Mouse (Mus musculus): Measurements from ENCODE around the gene AI837181. TPM values are rescaled to one million over a fixed set of nuclear protein-coding genes. Genes with fewer than 3 reads are reported as not detected.
"Not testable (repeated sequence)": the region's sequence is repeated elsewhere in the genome, so short reads cannot be mapped to it uniquely, and the experiment has no call there.

Gene AI837181
- polyA plus RNA-seq, 1 experiment from 2014 or later, result 36.7 TPM

DNA sequence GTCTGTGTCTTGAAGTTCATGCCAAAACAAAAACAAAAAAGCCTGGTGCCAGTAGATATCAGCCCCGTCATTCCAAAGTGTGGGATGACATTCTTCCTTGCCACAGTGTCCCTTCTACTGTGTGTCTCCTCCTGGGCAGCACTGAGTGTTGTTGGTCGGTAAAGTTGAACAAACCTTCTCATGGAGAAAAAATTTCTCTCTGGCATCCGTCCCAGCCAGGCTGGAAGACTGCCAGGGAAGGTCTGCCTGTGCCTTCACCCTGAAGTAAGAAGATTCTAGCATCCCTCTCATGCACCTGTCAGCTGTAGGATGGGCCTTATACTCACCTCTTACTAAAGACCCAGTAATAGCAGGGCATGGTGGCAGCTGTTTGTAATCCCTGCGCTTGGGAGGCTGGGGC lies 32.1 kb upstream of the AI837181 start:
- Histone ChIP-seq H3K4me3 (ENCODE audit: low read depth, low read length) (no peak overlapping the region), H3K27me3 (replicated peaks; ENCODE audit: control insufficient read depth, insufficient read depth, low read length) (no peaks in the 10 kb centered on the region), H3K4me2 (ENCODE audit: low read length) (no peak overlapping the region), H3K9me3 (replicated peaks; ENCODE audit: control insufficient read depth, low read length) (no peaks in the 10 kb centered on the region), H3K4me1 (ENCODE audit: control insufficient read depth, insufficient read depth, low read length) (peaks cover 9% of the 10 kb centered on the region), H3K36me3 (ENCODE audit: control insufficient read depth, insufficient read depth, low read length) (no peaks in the 10 kb centered on the region), H3K27ac (ENCODE audit: low read depth, low read length) (no peak overlapping the region), H3K9ac (ENCODE audit: low read length) (no peak overlapping the region)
- WGBS, result 38% methylated on average over 4 of the region's 4 CpGs
- DNase-seq (ENCODE audit: low spot score), result peak; percentile 22
- no peak for ATAC-seq

DNA sequence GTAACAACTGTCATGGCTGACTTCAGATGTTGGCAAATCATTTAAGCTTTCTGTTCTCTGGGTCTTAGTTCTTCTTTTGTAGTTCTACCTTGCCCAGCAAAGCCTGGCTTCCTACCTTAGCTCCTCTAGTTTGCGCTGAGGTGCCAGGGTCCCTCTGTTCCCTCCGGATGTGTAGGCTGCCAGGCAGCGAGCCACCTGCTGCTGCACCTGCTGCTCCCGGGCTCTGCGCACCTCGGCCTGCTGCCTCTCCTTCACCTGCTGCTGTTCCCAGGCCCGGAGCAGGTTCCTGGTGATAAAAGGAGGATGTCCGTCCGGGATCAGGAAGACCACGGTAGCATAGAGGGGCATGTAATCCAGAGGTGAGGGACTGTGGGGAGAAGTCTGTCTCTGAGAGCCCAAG lies 30.8 kb upstream of the AI837181 start:
- DNase-seq (ENCODE audit: low spot score), result no peak
- no peaks in the 10 kb centered on the region for H3K27me3 ChIP-seq (replicated peaks; ENCODE audit: control insufficient read depth, insufficient read depth, low read length)
- no peaks in the 10 kb centered on the region for H3K36me3 ChIP-seq (ENCODE audit: control insufficient read depth, insufficient read depth, low read length)
- no peaks in the 10 kb centered on the region for H3K9me3 ChIP-seq (replicated peaks; ENCODE audit: control insufficient read depth, low read length)
- ATAC-seq, result no peak
- H3K4me2 ChIP-seq (ENCODE audit: low read length), result no peak overlapping the region
- peaks cover 8% of the 10 kb centered on the region for H3K4me1 ChIP-seq (ENCODE audit: control insufficient read depth, insufficient read depth, low read length)
- no peak overlapping the region for H3K9ac ChIP-seq (ENCODE audit: low read length)
- no peak overlapping the region for H3K27ac ChIP-seq (ENCODE audit: low read depth, low read length)
- 61% methylated on average over 10 of the region's 10 CpGs for WGBS
- no peak overlapping the region for H3K4me3 ChIP-seq (ENCODE audit: low read depth, low read length)

DNA sequence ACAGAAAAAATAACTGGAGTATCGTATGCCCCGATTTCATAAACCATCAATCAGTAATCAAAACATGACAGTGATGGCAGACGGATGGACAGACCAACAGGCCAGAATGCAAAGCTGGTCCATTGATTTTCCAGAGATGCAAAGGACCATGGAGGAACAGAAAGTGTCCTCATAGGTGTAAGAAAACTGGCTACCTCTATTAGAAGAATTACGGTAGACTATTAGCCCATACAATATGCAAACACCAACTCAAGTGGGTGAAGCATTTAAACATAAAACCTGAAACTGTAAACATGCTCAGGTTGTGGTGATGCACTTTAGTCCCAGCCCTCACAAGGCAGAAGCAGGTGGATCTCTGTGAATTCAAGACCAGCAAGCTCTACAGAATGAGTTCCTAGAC lies 29.6 kb upstream of the AI837181 start:
- H3K4me3 ChIP-seq (ENCODE audit: low read depth, low read length), result no peak overlapping the region
- H3K36me3 ChIP-seq (ENCODE audit: control insufficient read depth, insufficient read depth, low read length), result no peaks in the 10 kb centered on the region
- DNase-seq (ENCODE audit: low spot score) (no peak), ATAC-seq (no peak)
- no peak overlapping the region for H3K4me2 ChIP-seq (ENCODE audit: low read length)
- H3K9ac ChIP-seq (ENCODE audit: low read length), result no peak overlapping the region
- no peaks in the 10 kb centered on the region for H3K27me3 ChIP-seq (replicated peaks; ENCODE audit: control insufficient read depth, insufficient read depth, low read length)
- no peaks in the 10 kb centered on the region for H3K9me3 ChIP-seq (replicated peaks; ENCODE audit: control insufficient read depth, low read length)
- no peak overlapping the region for H3K27ac ChIP-seq (ENCODE audit: low read depth, low read length)
- WGBS, result 63% methylated on average over 4 of the region's 4 CpGs
- no peaks in the 10 kb centered on the region for H3K4me1 ChIP-seq (ENCODE audit: control insufficient read depth, insufficient read depth, low read length)

DNA sequence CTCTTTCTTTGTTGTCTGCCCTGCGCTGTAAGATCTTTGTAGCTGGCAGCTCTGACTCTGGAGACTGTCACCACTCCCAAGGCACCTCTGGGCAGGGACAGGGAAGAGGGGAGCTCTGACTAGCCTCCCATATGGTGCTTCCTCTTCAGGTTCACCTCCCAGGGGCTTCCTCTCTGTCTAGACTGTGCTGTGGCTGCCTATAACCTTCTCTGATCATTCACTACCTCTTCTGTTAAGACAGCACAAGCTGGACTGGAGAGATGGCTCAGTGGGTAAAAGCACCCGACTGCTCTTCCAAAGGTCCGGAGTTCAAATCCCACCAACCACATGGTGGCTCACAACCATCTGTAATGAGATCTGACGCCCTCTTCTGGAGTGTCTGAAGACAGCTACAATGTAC lies 23.9 kb upstream of the AI837181 start:
- not testable (repeated sequence) for H3K27ac ChIP-seq (ENCODE audit: low read depth, low read length); H3K4me2 ChIP-seq (ENCODE audit: low read length); ATAC-seq; DNase-seq (ENCODE audit: low spot score); H3K9ac ChIP-seq (ENCODE audit: low read length); H3K4me1 ChIP-seq (ENCODE audit: control insufficient read depth, insufficient read depth, low read length); H3K27me3 ChIP-seq (replicated peaks; ENCODE audit: control insufficient read depth, insufficient read depth, low read length); H3K36me3 ChIP-seq (ENCODE audit: control insufficient read depth, insufficient read depth, low read length); H3K9me3 ChIP-seq (replicated peaks; ENCODE audit: control insufficient read depth, low read length); H3K4me3 ChIP-seq (ENCODE audit: low read depth, low read length)
- WGBS, result 74% methylated on average over 4 of the region's 4 CpGs

DNA sequence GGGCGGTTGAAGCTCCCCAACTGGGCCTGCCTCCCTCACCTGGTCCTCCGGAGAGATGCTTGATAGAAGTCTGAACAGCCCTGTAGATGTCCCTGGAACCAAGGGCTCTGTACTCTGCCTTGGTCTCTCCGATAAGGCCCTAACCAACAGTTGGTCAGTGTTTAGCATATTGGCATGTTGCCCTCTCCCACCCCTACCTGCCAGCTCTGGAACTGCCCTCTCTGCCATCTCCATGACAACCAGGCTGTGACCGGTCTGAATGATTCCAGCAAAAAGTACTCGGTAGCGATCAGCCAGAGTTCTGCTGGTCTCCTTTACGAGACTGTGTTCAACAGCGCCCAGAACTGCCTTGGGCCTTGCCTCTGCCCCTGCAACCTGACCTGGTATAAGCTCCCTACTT lies 22.7 kb upstream of the AI837181 start, which contains the start of gene Tsga10ip:
TSS of gene Tsga10ip (minus strand) at position 234 of the 400 bp plus-strand sequence.
- no peaks in the 10 kb centered on the region for H3K27me3 ChIP-seq (replicated peaks; ENCODE audit: control insufficient read depth, insufficient read depth, low read length)
- ATAC-seq (no peak), DNase-seq (ENCODE audit: low spot score) (no peak)
- no peaks in the 10 kb centered on the region for H3K36me3 ChIP-seq (ENCODE audit: control insufficient read depth, insufficient read depth, low read length)
- 84% methylated on average over 8 of the region's 8 CpGs for WGBS
- H3K4me2 ChIP-seq (ENCODE audit: low read length), result no peak within 1 kb of the TSS
- no peak within 1 kb of the TSS for H3K27ac ChIP-seq (ENCODE audit: low read depth, low read length)
- no peaks in the 10 kb centered on the region; the same call in 1 of the 2 replicates for H3K4me1 ChIP-seq (ENCODE audit: control insufficient read depth, insufficient read depth, low read length)
- H3K9me3 ChIP-seq (replicated peaks; ENCODE audit: control insufficient read depth, low read length), result no peaks in the 10 kb centered on the region
- no peak within 1 kb of the TSS for H3K4me3 ChIP-seq (ENCODE audit: low read depth, low read length)
- no peak within 1 kb of the TSS for H3K9ac ChIP-seq (ENCODE audit: low read length)

DNA sequence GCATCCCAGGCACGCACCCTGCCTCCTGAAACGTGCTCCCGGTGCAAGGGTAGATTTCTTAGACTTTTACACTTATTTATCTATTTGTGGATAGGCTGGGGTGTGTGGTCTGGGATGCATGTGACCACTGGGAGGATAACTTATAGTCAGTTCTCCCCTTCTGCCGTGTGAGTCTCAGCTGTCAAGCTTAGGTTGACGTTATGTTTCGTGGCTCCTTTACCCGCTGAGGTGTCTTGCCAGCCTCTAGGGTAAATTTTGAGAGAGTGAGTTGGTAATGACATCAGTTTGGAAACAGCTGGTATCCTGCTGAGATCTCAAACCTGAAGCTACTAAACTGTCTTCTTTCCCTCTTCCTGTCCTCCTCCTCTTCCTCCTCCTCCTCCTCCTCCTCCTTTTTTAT lies 19.0 kb upstream of the AI837181 start:
- 31% methylated on average over 7 of the region's 7 CpGs for WGBS
- H3K27ac ChIP-seq (ENCODE audit: low read depth, low read length), result no peak overlapping the region
- peak overlapping the region; percentile 55 for H3K4me2 ChIP-seq (ENCODE audit: low read length)
- ATAC-seq, result no peak
- H3K4me1 ChIP-seq (ENCODE audit: control insufficient read depth, insufficient read depth, low read length), result no peaks in the 10 kb centered on the region; the same call in 1 of the 2 replicates
- no peaks in the 10 kb centered on the region for H3K27me3 ChIP-seq (replicated peaks; ENCODE audit: control insufficient read depth, insufficient read depth, low read length)
- peak; percentile 27 for DNase-seq (ENCODE audit: low spot score)
- H3K9ac ChIP-seq (ENCODE audit: low read length), result peak overlapping the region; percentile 57
- no peaks in the 10 kb centered on the region for H3K9me3 ChIP-seq (replicated peaks; ENCODE audit: control insufficient read depth, low read length)
- H3K36me3 ChIP-seq (ENCODE audit: control insufficient read depth, insufficient read depth, low read length), result no peaks in the 10 kb centered on the region
- H3K4me3 ChIP-seq (ENCODE audit: low read depth, low read length), result peak overlapping the region; percentile 28

DNA sequence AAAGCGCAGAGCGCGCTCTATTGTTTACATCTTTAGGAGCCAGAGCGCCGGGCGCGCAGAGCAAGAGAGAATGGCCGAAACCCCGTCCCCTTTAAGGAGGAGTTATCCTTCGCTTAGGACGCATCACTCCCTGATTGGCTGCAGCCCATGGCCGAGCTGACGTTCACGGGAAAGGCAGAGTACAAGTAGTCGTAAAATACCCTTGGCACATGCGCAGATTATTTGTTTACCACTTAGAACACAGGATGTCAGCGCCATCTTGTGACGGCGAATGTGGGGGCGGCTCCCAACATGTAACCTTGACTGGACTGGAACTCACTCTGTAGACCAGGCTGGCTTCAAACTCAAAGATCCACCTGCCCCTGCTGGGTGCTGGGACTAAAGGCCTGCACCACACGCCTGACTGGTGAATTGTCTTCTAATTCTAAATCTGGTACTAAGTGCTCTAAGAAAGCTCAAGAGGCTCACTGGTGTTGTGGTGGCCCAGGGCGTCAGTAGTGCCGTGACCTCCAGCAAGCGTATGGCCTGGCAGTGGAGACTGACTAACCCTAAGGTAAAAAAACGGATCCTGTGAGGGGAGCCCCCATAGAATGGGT lies 18.3 kb upstream of the AI837181 start:
- peak; percentile 56 for DNase-seq (ENCODE audit: low spot score)

DNA sequence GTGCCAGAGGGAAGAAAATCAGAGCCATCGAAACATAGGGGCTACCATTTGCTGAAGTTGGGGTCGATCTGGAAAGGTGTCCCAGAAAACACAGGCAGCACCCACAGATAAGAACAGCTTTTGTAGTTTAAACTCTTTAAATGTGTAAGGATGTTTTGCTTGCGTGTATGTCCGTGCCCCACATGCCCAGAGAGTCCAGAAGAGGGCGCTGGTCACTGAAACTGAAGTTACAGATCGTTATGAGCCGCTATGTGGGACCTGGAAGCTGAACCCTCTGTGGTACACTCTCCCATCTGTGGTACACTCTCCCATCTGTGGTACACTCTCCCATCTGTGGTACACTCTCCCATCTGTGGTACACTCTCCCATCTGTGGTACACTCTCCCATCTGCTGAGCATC lies 17.8 kb upstream of the AI837181 start:
- Histone ChIP-seq H3K4me3 (ENCODE audit: low read depth, low read length) (peak overlapping the region; percentile 44), H3K27me3 (replicated peaks; ENCODE audit: control insufficient read depth, insufficient read depth, low read length) (no peaks in the 10 kb centered on the region), H3K9me3 (replicated peaks; ENCODE audit: control insufficient read depth, low read length) (no peaks in the 10 kb centered on the region), H3K4me2 (ENCODE audit: low read length) (peak overlapping the region; percentile 61), H3K4me1 (ENCODE audit: control insufficient read depth, insufficient read depth, low read length) (no peaks in the 10 kb centered on the region; the same call in 1 of the 2 replicates), H3K27ac (ENCODE audit: low read depth, low read length) (peak overlapping the region; percentile 79), H3K9ac (ENCODE audit: low read length) (peak overlapping the region; percentile 70), H3K36me3 (ENCODE audit: control insufficient read depth, insufficient read depth, low read length) (no peaks in the 10 kb centered on the region)
- WGBS, result 13% methylated on average over 7 of the region's 7 CpGs
- DNase-seq (ENCODE audit: low spot score) (peak; percentile 78), ATAC-seq (peak; percentile 65)

More for the DNA sequence above, 18.3 kb upstream of the AI837181 start:
- Histone ChIP-seq H3K4me2 (ENCODE audit: low read length) (peak overlapping the region; percentile 61), H3K4me3 (ENCODE audit: low read depth, low read length) (peak overlapping the region; percentile 44), H3K27ac (ENCODE audit: low read depth, low read length) (peak overlapping the region; percentile 79), H3K9ac (ENCODE audit: low read length) (peak overlapping the region; percentile 70)
- WGBS, result 18% methylated on average over 20 of the region's 25 CpGs
- H3K4me1 ChIP-seq (ENCODE audit: control insufficient read depth, insufficient read depth, low read length); H3K27me3 ChIP-seq (replicated peaks; ENCODE audit: control insufficient read depth, insufficient read depth, low read length); H3K9me3 ChIP-seq (replicated peaks; ENCODE audit: control insufficient read depth, low read length); H3K36me3 ChIP-seq (ENCODE audit: control insufficient read depth, insufficient read depth, low read length): not testable (repeated sequence)
- peak; percentile 86 for ATAC-seq

DNA sequence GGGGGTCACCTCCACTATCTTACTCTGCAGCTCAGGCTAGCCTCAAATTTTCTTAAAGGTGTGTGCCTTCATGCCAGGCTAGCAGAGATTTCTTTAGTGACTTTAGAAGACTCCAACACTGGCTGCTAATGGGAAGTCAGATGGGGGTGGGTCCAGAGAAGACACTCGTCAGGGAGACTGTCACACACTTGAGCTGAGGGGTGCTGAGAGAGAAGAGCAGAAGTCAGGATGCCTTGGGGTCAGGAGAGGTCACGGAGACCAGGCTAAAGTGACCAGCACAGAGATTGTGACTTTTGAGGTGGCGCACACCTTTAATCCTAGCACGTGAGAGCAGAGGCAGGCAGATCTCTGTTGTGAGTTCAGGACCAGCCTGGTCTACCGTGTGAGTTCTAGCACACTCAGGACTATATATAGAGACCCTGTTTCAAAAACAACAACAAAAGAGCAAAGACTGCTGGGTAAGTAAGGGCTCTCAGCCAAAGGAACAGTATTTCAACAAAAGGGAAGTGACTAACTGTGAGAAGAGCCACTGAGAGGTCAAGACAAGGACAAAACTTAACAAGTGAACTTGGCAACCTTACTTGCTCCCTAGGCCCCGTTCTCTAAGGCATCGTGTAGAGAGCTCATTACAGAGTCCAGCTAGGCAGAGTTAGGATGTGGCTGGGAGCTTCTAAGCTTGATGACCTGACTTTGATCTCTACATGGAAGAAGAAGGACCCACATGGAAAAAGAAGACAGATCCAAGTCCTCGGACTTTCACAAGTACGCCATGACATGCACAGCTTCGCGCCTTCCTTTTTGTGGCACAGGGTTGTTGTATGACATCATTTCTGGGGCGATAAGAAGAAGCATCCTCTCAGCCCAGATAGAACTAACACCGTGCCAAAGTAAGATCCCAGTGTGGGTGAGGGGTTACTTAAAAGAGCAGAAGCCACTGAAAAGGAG lies 16.6 kb upstream of the AI837181 start:
- Histone ChIP-seq H3K27me3 (replicated peaks; ENCODE audit: control insufficient read depth, insufficient read depth, low read length) (no peaks in the 10 kb centered on the region), H3K9ac (ENCODE audit: low read length) (no peak overlapping the region), H3K9me3 (replicated peaks; ENCODE audit: control insufficient read depth, low read length) (no peaks in the 10 kb centered on the region), H3K4me3 (ENCODE audit: low read depth, low read length) (no peak overlapping the region), H3K4me1 (ENCODE audit: control insufficient read depth, insufficient read depth, low read length) (no peaks in the 10 kb centered on the region; the same call in 1 of the 2 replicates), H3K36me3 (ENCODE audit: control insufficient read depth, insufficient read depth, low read length) (no peaks in the 10 kb centered on the region), H3K27ac (ENCODE audit: low read depth, low read length) (no peak overlapping the region), H3K4me2 (ENCODE audit: low read length) (peak overlapping the region; percentile 61; the same call in 1 of the 2 replicates)
- DNase-seq (ENCODE audit: low spot score), result no peak
- 89% methylated on average over 13 of the region's 13 CpGs for WGBS
- ATAC-seq, result no peak
